24 mouse cellular contexts compared by ENCODE assay signal in genomic region chr7:33401650-33402049, GRCm38 (mm10). TPM values are rescaled to one million over a fixed set of nuclear protein-coding genes. Genes with fewer than 3 reads are reported as not detected.
DNase-seq lines count a peak whose midpoint lies in the region; TF ChIP-seq lines count a peak whose summit lies in the region.
"Had no signal": no experiment of that assay in that cellular context is flagged by ENCODE, and none has a peak within 500 bp of the region (broad histone marks: within the 10 kb centered on the region; RNA-seq: fewer than 3 reads in every experiment).

No protein-coding gene starts in this region.

- no peak for TF ChIP-seq POLR2A in heart, adult 2 months (IDR thresholded peaks at IDR 0.05; ENCODE audit: insufficient read depth, low read depth, low read length)

- intact Hi-C loops in heart, adult 2 months (cut with DNase I), result no loop called here

- TF ChIP-seq CTCF in heart, adult 2 months (IDR thresholded peaks at IDR 0.05), result no peak

- no peaks in the 10 kb centered on the region for H3K79me2 ChIP-seq in heart, adult 2 months (replicated peaks; ENCODE audit: control insufficient read depth, insufficient read depth, low read length)

- H3K27ac ChIP-seq in heart, adult 2 months, result no peak overlapping the region

- H3K9ac ChIP-seq in heart, adult 2 months (ENCODE audit: low read depth, low read length), result no peak overlapping the region

- no peak for TF ChIP-seq EP300 in heart, adult 2 months (IDR thresholded peaks at IDR 0.05; ENCODE audit: insufficient read depth, low read depth, low read length)

- no peak overlapping the region for H3K4me3 ChIP-seq in heart, adult 2 months

- no peaks in the 10 kb centered on the region for H3K4me1 ChIP-seq in heart, adult 2 months (ENCODE audit: control insufficient read depth, insufficient read depth, low read length)

- WGBS in heart, adult 2 months, result 59% methylated on average over 1 of the region's 1 CpGs

- H3K27me3 ChIP-seq in heart, adult 2 months (ENCODE audit: control insufficient read depth, insufficient read depth, low read length), result no peaks in the 10 kb centered on the region
- H3K27me3 ChIP-seq: CH12.LX, Patski had no signal

- peak; percentile 84 for DNase-seq in heart, adult 11 months
- no peak for DNase-seq in heart, adult 2 months
- DNase-seq: adrenal gland, adult 2 months; adrenal gland, adult 8-10 months; adrenal gland, postnatal 10 days; adrenal gland, postnatal 14 days; adrenal gland, postnatal 25 days; adrenal gland, postnatal 36 days; B cell, adult 2 months; cerebellum, adult 11 months; cerebellum, adult 11-12 months; cerebellum, adult 18-20 months; cerebellum, adult 2 months had no signal

- no peaks in the 10 kb centered on the region for H3K36me3 ChIP-seq in heart, adult 2 months (ENCODE audit: control insufficient read depth, insufficient read depth, low read length)
- H3K36me3 ChIP-seq: G1E had no signal

RNA-seq across cellular contexts. Expression of gene Scgb1b20, which starts 28.6 kb away (rescaled TPM):
- not detected for total RNA-seq in heart, adult 2 months (2021)
- polyA plus RNA-seq in heart, adult 2 months (2012; rRNA removed), result not detected in 2 replicates
- total RNA-seq: adrenal gland, adult 18-20 months; adrenal gland, adult 2 months; adrenal gland, adult 8-10 months; adrenal gland, postnatal 10 days; adrenal gland, postnatal 14 days; adrenal gland, postnatal 25 days; adrenal gland, postnatal 36 days; adrenal gland, postnatal 4 days; CH12.LX; ES-E14; G1E; MEL had no signal
- polyA plus RNA-seq: activated CD4-positive, CD25-positive, alpha-beta regulatory T cell, adult 4 months; adrenal gland, adult 2 months; brain, embryonic 14.5 days; C2C12; CD4-positive, CD25-positive, alpha-beta regulatory T cell, adult 4 months; cerebellum, adult 2 months; G1E; Patski had no signal

RNA-seq across cellular contexts. Expression of gene Scgb2b20, which starts 35.5 kb away (rescaled TPM):
- total RNA-seq in heart, adult 2 months (2021), result not detected
- polyA plus RNA-seq in heart, adult 2 months (2012; rRNA removed), result not detected in 2 replicates
- total RNA-seq: adrenal gland, adult 18-20 months; adrenal gland, adult 2 months; adrenal gland, adult 8-10 months; adrenal gland, postnatal 10 days; adrenal gland, postnatal 14 days; adrenal gland, postnatal 25 days; adrenal gland, postnatal 36 days; adrenal gland, postnatal 4 days; CH12.LX; ES-E14; G1E; MEL had no signal
- polyA plus RNA-seq: activated CD4-positive, CD25-positive, alpha-beta regulatory T cell, adult 4 months; adrenal gland, adult 2 months; brain, embryonic 14.5 days; C2C12; CD4-positive, CD25-positive, alpha-beta regulatory T cell, adult 4 months; cerebellum, adult 2 months; G1E; Patski had no signal
